Mouse (Mus musculus) embryonic facial prominence, embryonic 15.5 days (tissue): ENCODE data around the gene Gpatch1. TPM values are rescaled to one million over a fixed set of nuclear protein-coding genes. Genes with fewer than 3 reads are reported as not detected.

Source experiments
- ATAC-seq: fragments of 200-750 bp; cut with Nextera tagmentation; 2 replicates; pipeline ENCODE4 v1.8.0; 2017; ENCODE audit warnings: low read depth, moderate TSS enrichment; ENCODE audit not compliant: insufficient number of reproducible peaks, low FRiP score, low TSS enrichment
- H3K27ac ChIP-seq: fragments of 300-500 bp; sonication (generic); replicated peaks from 2 replicates; pipeline ENCODE4 v1.5.1; 2015; ENCODE audit warnings: mild to moderate bottlenecking, inconsistent platforms
- H3K27me3 ChIP-seq: fragments of 300-500 bp; sonication (generic); 2 replicates; pipeline ENCODE4 v1.6.1; 2015; ENCODE audit warnings: inconsistent platforms
- H3K36me3 ChIP-seq: fragments of 300-500 bp; sonication (generic); 2 replicates; pipeline ENCODE4 v1.6.1; 2015; ENCODE audit warnings: mild to moderate bottlenecking, inconsistent platforms
- H3K4me1 ChIP-seq: fragments of 300-500 bp; sonication (generic); 2 replicates; pipeline ENCODE4 v1.6.1; 2015; ENCODE audit warnings: inconsistent platforms
- H3K4me2 ChIP-seq: fragments of 300-500 bp; sonication (generic); replicated peaks from 2 replicates; pipeline ENCODE4 v1.6.1; 2015; ENCODE audit warnings: mild to moderate bottlenecking, inconsistent platforms
- H3K4me3 ChIP-seq: fragments of 300-500 bp; sonication (generic); replicated peaks from 2 replicates; pipeline ENCODE4 v1.5.1; 2015; ENCODE audit warnings: mild to moderate bottlenecking, inconsistent platforms
- H3K9ac ChIP-seq: fragments of 300-500 bp; sonication (generic); 2 replicates; pipeline ENCODE4 v1.6.1; 2015; ENCODE audit warnings: inconsistent platforms
- H3K9me3 ChIP-seq: fragments of 300-500 bp; sonication (generic); replicated peaks from 2 replicates; pipeline ENCODE4 v1.6.1; 2016; ENCODE audit warnings: inconsistent platforms
- WGBS: fragments of 180-500 bp; shearing (Covaris S2); methylation state at CpG from one replicate; pipeline ENCODE4 v1.1.7; 2015; 5-methylcytosine and 5-hydroxymethylcytosine counted together
- polyA plus RNA-seq: library from polyadenylated mRNA; unstranded; fragments of >200 nt; fragmentation: Nextera tagmentation; extraction: Ambion mirVana; gene quantifications from 2 replicates; pipeline ENCODE4 v1.2.1, GENCODE M21; 2015

Gpatch1 gene
- 15.0 and 17.2 TPM in 2 replicates for polyA plus RNA-seq

- no peaks in the 10 kb centered on the region for H3K9me3 ChIP-seq
- peak within 1 kb of the TSS; percentile 69 for H3K4me2 ChIP-seq
- H3K4me1 ChIP-seq, result peaks cover 12% of the 10 kb centered on the region
- WGBS, result 2% methylated on average over 39 of the region's 39 CpGs
- peak within 1 kb of the TSS; percentile 77 for H3K9ac ChIP-seq
- H3K36me3 ChIP-seq, result 0 out of 2 replicates have a peak, but pooled peaks cover 4% of the 10 kb centered on the region
- no peaks in the 10 kb centered on the region for H3K27me3 ChIP-seq
- H3K27ac ChIP-seq, result 0 out of 2 replicates have a peak within 1 kb of the TSS, but pooled peaks have one; percentile 3
- peak within 1 kb of the TSS; percentile 94 for H3K4me3 ChIP-seq
- ATAC-seq, result peak; percentile 78
Observed at GRCm38 (mm10) chr7:35317729-35318609, at the start of gene Gpatch1. Gene Gpatch1, minus strand, starts transcription at chr7:35318440.

GRCm38 (mm10) chr7:35365161-35365910 is 47.1 kb upstream of the Gpatch1 start:
- no peaks in the 10 kb centered on the region for H3K9me3 ChIP-seq
- no peak overlapping the region for H3K4me3 ChIP-seq
- H3K9ac ChIP-seq, result no peak overlapping the region
- no peaks in the 10 kb centered on the region for H3K36me3 ChIP-seq
- no peaks in the 10 kb centered on the region for H3K27me3 ChIP-seq
- H3K4me2 ChIP-seq, result no peak overlapping the region
- H3K4me1 ChIP-seq, result no peaks in the 10 kb centered on the region
- ATAC-seq, result peak; percentile 51; the same call in 1 of the 2 replicates
- no peak overlapping the region for H3K27ac ChIP-seq
- WGBS, result 54% methylated on average over 12 of the region's 12 CpGs

DNA sequence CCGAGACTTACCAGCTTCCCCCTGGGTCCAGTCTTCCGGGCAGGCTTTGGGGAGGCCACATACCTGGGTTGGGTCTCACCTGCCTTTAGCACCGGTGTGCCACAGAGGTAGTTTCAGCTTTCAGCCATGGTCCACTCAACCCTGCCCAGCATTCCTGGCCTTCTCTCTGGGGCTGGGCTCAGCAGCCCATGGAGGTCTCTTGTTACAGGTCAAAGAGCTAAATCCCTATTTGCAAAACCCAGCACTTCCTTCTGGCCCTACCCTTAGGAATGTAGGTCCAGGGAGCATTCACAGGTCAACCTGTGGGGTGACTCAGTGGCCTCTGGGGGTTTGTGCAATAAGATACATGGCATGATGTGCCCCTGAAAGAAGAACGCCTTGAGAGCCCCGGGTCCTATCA is 44.6 kb upstream of the Gpatch1 start:
- Histone ChIP-seq H3K27ac (no peak overlapping the region), H3K36me3 (no peaks in the 10 kb centered on the region), H3K9me3 (no peaks in the 10 kb centered on the region), H3K9ac (no peak overlapping the region), H3K27me3 (no peaks in the 10 kb centered on the region), H3K4me2 (no peak overlapping the region), H3K4me3 (no peak overlapping the region), H3K4me1 (no peaks in the 10 kb centered on the region)
- peak; percentile 12; the same call in 1 of the 2 replicates for ATAC-seq
- 62% methylated on average over 5 of the region's 5 CpGs for WGBS

DNA sequence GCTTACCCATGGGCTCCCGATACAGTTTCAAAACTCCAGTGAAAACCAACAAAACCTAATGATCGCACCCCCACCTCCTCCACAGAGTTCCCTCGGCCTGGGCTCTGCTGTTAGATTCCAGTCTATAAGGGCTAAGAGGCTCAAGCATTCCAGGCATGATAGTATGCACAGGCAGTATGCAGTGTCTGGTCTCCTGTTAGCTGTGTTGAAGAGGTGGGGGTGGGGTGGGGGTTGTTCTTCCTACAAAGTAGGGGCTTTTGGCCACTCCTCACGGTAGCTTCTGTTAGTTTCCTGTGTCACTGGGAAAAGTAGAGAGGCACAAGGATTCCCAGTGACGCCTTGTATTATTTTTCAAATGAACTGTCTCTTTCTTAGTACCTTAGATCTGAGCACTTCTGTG is 44.0 kb upstream of the Gpatch1 start:
- Histone ChIP-seq H3K27ac (no peak overlapping the region), H3K9me3 (no peaks in the 10 kb centered on the region), H3K4me3 (no peak overlapping the region), H3K36me3 (no peaks in the 10 kb centered on the region), H3K27me3 (no peaks in the 10 kb centered on the region), H3K9ac (no peak overlapping the region), H3K4me1 (no peaks in the 10 kb centered on the region), H3K4me2 (no peak overlapping the region)
- ATAC-seq, result no peak
- WGBS, result 45% methylated on average over 5 of the region's 5 CpGs

DNA sequence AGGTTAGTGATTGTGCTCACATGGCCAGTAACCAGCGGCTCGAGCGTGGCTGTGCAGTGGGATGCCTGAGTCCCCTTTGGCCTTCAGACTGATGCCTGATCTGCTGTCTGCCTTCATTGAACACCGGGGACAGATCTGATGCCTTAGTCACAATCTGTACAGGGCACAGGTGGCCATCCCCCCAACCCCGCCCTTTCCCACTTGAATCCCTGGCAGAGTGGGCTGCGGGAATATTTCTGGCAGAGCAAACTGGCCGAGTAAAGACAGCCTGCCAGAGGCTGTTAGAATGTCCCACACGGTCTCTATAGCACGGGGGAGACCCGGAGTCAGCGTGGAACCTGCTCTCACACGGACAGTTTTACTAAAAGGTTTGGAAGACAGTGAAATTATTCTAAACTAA is 39.4 kb upstream of the Gpatch1 start:
- ATAC-seq, result no peak
- whole genome bisulfite sequencing, result 84% methylated on average over 12 of the region's 12 CpGs
- Histone ChIP-seq H3K36me3 (no peaks in the 10 kb centered on the region), H3K9me3 (no peaks in the 10 kb centered on the region), H3K27ac (no peak overlapping the region), H3K4me3 (no peak overlapping the region), H3K27me3 (no peaks in the 10 kb centered on the region), H3K4me2 (no peak overlapping the region), H3K4me1 (no peaks in the 10 kb centered on the region), H3K9ac (no peak overlapping the region)

DNA sequence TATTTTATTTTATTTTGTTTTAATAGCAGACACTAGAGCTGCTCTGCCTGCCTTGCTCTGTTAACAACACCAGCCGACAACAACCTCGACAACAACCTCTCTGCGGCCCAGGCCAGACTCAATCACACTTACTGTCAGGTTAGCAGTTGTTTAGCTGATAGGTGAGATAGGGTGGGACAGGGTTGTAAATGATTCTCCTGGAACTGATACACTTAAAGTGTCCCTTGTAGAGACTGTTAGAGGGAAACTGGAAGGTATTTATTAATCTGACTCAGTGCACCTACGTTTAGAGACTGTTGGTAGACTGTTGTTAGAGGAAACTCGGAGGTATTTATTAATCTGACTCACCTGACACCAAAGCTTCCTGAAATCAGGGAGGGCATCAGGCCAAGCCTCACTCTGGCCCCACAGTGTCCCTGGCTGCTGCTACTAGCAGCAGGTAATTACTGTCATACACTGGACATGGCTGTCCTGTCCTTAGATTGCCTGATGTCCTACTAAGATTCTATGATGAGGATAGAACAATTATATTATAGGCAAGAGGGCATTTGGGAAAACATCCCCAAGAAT is 37.1 kb upstream of the Gpatch1 start:
- no peaks in the 10 kb centered on the region for H3K36me3 ChIP-seq
- no peak overlapping the region for H3K4me2 ChIP-seq
- no peak overlapping the region for H3K4me3 ChIP-seq
- H3K9ac ChIP-seq, result no peak overlapping the region
- WGBS, result 72% methylated on average over 5 of the region's 5 CpGs
- H3K9me3 ChIP-seq, result no peaks in the 10 kb centered on the region
- H3K4me1 ChIP-seq, result no peaks in the 10 kb centered on the region
- no peaks in the 10 kb centered on the region for H3K27me3 ChIP-seq
- no peak for ATAC-seq
- no peak overlapping the region for H3K27ac ChIP-seq

- ATAC-seq, result no peak
- H3K4me2 ChIP-seq, result no peak overlapping the region
- no peak overlapping the region for H3K9ac ChIP-seq
- no peaks in the 10 kb centered on the region for H3K9me3 ChIP-seq
- WGBS, result 92% methylated on average over 15 of the region's 15 CpGs
- no peak overlapping the region for H3K4me3 ChIP-seq
- no peaks in the 10 kb centered on the region for H3K4me1 ChIP-seq
- no peak overlapping the region for H3K27ac ChIP-seq
- H3K27me3 ChIP-seq, result no peaks in the 10 kb centered on the region
- no peaks in the 10 kb centered on the region for H3K36me3 ChIP-seq
Observed at GRCm38 (mm10) chr7:35353306-35353705, 35.1 kb upstream of the Gpatch1 start.

GRCm38 (mm10) chr7:35351155-35351554 is 32.9 kb upstream of the Gpatch1 start:
- ATAC-seq, result no peak
- Histone ChIP-seq H3K36me3 (no peaks in the 10 kb centered on the region), H3K27me3 (no peaks in the 10 kb centered on the region), H3K27ac (no peak overlapping the region), H3K4me2 (no peak overlapping the region), H3K4me1 (no peaks in the 10 kb centered on the region), H3K9me3 (no peaks in the 10 kb centered on the region), H3K9ac (no peak overlapping the region), H3K4me3 (no peak overlapping the region)
- 89% methylated on average over 3 of the region's 3 CpGs for WGBS

GRCm38 (mm10) chr7:35349886-35350684 is 31.8 kb upstream of the Gpatch1 start:
- Histone ChIP-seq H3K27me3 (no peaks in the 10 kb centered on the region), H3K4me3 (no peak overlapping the region), H3K36me3 (no peaks in the 10 kb centered on the region), H3K9me3 (no peaks in the 10 kb centered on the region), H3K4me2 (no peak overlapping the region), H3K4me1 (no peaks in the 10 kb centered on the region), H3K9ac (no peak overlapping the region), H3K27ac (no peak overlapping the region)
- no peak for ATAC-seq
- 88% methylated on average over 8 of the region's 8 CpGs for WGBS

- 86% methylated on average over 4 of the region's 4 CpGs for WGBS
- no peaks in the 10 kb centered on the region for H3K36me3 ChIP-seq
- H3K27ac ChIP-seq, result no peak overlapping the region
- no peaks in the 10 kb centered on the region for H3K27me3 ChIP-seq
- H3K4me3 ChIP-seq, result no peak overlapping the region
- no peak overlapping the region for H3K9ac ChIP-seq
- no peaks in the 10 kb centered on the region for H3K4me1 ChIP-seq
- H3K9me3 ChIP-seq, result no peaks in the 10 kb centered on the region
- no peak overlapping the region for H3K4me2 ChIP-seq
- ATAC-seq, result no peak
Observed at GRCm38 (mm10) chr7:35349022-35349421, 30.8 kb upstream of the Gpatch1 start.
